Mouse (Mus musculus): ENCODE data around the gene Zfp51. TPM values are rescaled to one million over a fixed set of nuclear protein-coding genes. Genes with fewer than 3 reads are reported as not detected.
"Not testable (repeated sequence)": the region's sequence is repeated elsewhere in the genome, so short reads cannot be mapped to it uniquely, and the experiment has no call there.

The Zfp51 gene
- polyA plus RNA-seq, 1 experiment from 2014 or later = 17.0 TPM

- H3K4me3 ChIP-seq (ENCODE audit: low read length) = no peak overlapping the region; the same call in 1 of the 2 replicates
- H3K9ac ChIP-seq (ENCODE audit: low read depth, low read length) = no peak overlapping the region
- 9% methylated on average over 14 of the region's 14 CpGs for WGBS
- peak overlapping the region; percentile 77 for H3K27ac ChIP-seq (ENCODE audit: low read depth, low read length)
- H3K9me3 ChIP-seq (ENCODE audit: control insufficient read depth, low read length) = no peaks in the 10 kb centered on the region
- ATAC-seq (ENCODE audit: low FRiP score, low TSS enrichment) = peak; percentile 97
- H3K4me1 ChIP-seq (ENCODE audit: control insufficient read depth, insufficient read depth, low read length) = peaks cover 9% of the 10 kb centered on the region; the same call in 1 of the 2 replicates
- H3K27me3 ChIP-seq (ENCODE audit: control insufficient read depth, insufficient read depth, low read length) = no peaks in the 10 kb centered on the region
- no peaks in the 10 kb centered on the region for H3K36me3 ChIP-seq (ENCODE audit: control insufficient read depth, insufficient read depth, low read length)
- peak overlapping the region; percentile 11; the same call in 1 of the 2 replicates for H3K4me2 ChIP-seq (replicated peaks; ENCODE audit: low read depth, low read length)
Observed at GRCm38 (mm10) chr17:21473362-21474190, 23.4 kb downstream of the Zfp51 start.

- H3K4me2 ChIP-seq (replicated peaks; ENCODE audit: low read depth, low read length); H3K4me3 ChIP-seq (ENCODE audit: low read length); H3K9me3 ChIP-seq (ENCODE audit: control insufficient read depth, low read length); ATAC-seq (ENCODE audit: low FRiP score, low TSS enrichment); H3K27me3 ChIP-seq (ENCODE audit: control insufficient read depth, insufficient read depth, low read length); H3K27ac ChIP-seq (ENCODE audit: low read depth, low read length); H3K9ac ChIP-seq (ENCODE audit: low read depth, low read length); H3K36me3 ChIP-seq (ENCODE audit: control insufficient read depth, insufficient read depth, low read length); H3K4me1 ChIP-seq (ENCODE audit: control insufficient read depth, insufficient read depth, low read length): not testable (repeated sequence)
- 5% methylated on average over 8 of the region's 10 CpGs for WGBS
Observed at GRCm38 (mm10) chr17:21474729-21475128, 24.6 kb downstream of the Zfp51 start.

DNA sequence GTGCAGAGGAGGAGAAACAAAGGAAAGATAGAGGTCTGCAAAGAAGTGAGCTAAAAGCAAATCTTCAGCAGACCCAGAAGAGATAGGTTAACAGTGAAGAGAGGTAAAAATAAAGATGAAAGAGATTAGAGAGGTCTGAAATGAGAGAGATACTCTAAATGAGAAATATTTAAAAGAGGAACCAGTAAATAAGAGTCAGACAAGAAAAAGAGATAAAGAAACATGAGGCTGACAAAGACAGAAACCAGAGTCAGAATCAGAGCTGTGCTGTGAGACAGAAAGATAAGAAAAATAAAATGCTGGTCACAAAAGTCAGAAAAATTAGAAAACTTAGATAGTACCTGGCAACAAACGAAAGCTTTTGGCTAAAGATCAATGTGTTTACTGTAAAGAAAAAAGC is 25.1 kb downstream of the Zfp51 start:
- not testable (repeated sequence) for ATAC-seq (ENCODE audit: low FRiP score, low TSS enrichment); H3K4me3 ChIP-seq (ENCODE audit: low read length); H3K36me3 ChIP-seq (ENCODE audit: control insufficient read depth, insufficient read depth, low read length); H3K4me2 ChIP-seq (replicated peaks; ENCODE audit: low read depth, low read length); H3K27ac ChIP-seq (ENCODE audit: low read depth, low read length); H3K9me3 ChIP-seq (ENCODE audit: control insufficient read depth, low read length); H3K4me1 ChIP-seq (ENCODE audit: control insufficient read depth, insufficient read depth, low read length); H3K9ac ChIP-seq (ENCODE audit: low read depth, low read length); H3K27me3 ChIP-seq (ENCODE audit: control insufficient read depth, insufficient read depth, low read length)
- 93% methylated on average over 1 of the region's 1 CpGs for WGBS

DNA sequence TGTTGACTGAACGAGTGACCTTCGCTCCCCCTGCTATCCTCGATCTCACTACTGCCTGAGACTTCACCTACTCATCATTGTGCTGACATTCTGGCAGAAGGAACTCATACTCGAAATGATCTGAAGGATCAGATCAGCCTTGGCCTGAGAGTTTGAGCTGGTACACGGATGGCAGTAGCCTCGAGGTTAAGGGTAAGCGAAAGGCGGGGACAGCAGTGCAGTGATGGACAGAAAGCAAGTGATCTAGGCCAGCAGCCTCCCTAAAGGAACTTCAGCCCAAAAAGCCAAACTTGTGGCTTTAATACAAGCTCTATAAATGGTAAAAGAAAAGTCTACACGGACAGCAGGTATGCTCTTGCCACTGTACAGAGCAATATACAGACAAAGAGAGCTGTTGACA is 26.2 kb downstream of the Zfp51 start:
- H3K27ac ChIP-seq (ENCODE audit: low read depth, low read length); ATAC-seq (ENCODE audit: low FRiP score, low TSS enrichment); H3K4me3 ChIP-seq (ENCODE audit: low read length); H3K4me1 ChIP-seq (ENCODE audit: control insufficient read depth, insufficient read depth, low read length); H3K36me3 ChIP-seq (ENCODE audit: control insufficient read depth, insufficient read depth, low read length); H3K27me3 ChIP-seq (ENCODE audit: control insufficient read depth, insufficient read depth, low read length); H3K9ac ChIP-seq (ENCODE audit: low read depth, low read length); H3K9me3 ChIP-seq (ENCODE audit: control insufficient read depth, low read length); H3K4me2 ChIP-seq (replicated peaks; ENCODE audit: low read depth, low read length): not testable (repeated sequence)
- 80% methylated on average over 4 of the region's 9 CpGs for WGBS

DNA sequence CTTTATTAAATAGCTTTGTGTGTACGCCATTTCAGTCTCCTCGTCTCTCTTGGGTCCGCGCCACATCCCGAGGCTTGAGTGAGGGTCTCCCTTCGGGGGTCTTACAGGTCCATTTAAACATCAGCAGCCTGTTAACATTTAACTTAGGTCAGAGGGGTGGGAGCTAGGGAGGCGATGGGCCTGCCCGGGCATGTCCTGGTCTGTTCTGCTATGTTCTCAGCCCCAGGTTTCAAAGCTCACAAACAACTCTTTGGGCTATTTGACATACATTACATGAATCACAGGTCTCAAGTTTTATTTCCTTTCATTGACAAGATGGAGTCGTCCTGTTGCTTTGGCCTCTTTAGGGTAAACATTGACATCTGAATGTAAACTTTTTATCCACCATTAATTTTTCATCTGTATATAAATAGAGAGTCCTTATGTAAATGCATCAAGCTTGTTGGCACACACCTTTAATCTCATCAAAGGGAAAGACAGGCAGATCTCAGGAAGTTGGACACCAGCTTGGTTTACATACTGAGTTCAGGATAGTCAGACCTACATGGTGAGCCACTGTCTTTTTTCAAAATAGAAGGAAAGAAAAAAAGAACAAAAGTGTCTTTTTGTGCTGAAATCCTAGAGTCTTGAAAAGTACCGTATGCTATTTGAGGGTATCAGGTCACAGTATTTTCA is 28.1 kb downstream of the Zfp51 start:
- not testable (repeated sequence) for H3K27me3 ChIP-seq (ENCODE audit: control insufficient read depth, insufficient read depth, low read length); H3K4me2 ChIP-seq (replicated peaks; ENCODE audit: low read depth, low read length); H3K4me3 ChIP-seq (ENCODE audit: low read length); H3K4me1 ChIP-seq (ENCODE audit: control insufficient read depth, insufficient read depth, low read length); ATAC-seq (ENCODE audit: low FRiP score, low TSS enrichment); H3K36me3 ChIP-seq (ENCODE audit: control insufficient read depth, insufficient read depth, low read length); H3K27ac ChIP-seq (ENCODE audit: low read depth, low read length); H3K9ac ChIP-seq (ENCODE audit: low read depth, low read length); H3K9me3 ChIP-seq (ENCODE audit: control insufficient read depth, low read length)
- 60% methylated on average over 9 of the region's 10 CpGs for WGBS

DNA sequence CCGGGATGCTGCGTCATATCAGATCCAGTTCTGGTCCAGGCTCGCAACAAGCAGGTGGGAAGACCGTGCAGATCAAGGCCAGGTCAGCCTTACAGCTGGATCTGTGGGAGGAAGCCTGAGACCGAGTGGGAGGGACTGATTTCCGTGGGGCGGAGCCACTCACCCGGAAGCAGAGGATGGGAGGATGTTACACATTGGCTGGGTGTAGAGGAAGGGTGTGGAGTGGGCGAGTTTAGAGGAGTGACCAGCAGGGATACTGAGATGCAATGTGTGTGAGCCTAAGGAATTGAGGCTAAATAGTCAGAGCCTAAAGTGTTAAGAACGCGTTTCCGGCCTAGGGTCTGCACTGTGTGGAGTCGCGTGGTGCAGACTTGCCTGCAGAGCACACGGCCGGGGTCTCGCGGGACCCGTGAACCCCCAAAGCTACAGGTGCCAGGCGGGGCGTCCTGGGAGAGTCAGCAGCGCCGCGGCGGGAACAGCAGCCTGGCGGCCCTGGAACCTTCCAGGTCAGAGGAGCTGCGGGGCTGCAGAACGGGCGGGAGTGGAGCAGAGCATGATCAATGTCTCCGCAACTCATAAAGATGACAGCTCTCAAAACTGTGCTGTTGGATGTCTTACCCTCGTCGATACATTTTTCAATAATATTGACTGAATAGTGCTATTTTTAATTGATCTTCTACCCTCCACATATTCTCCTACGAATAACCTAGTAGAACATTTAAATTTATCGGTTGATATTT is 38.8 kb downstream of the Zfp51 start, which contains the start of gene Zfp53:
Zfp53 (plus strand) TSS at position 239 of the 740 bp plus-strand sequence.
- Histone ChIP-seq H3K36me3 (ENCODE audit: control insufficient read depth, insufficient read depth, low read length) (no peaks in the 10 kb centered on the region), H3K4me3 (ENCODE audit: low read length) (peak within 1 kb of the TSS; percentile 78), H3K4me1 (ENCODE audit: control insufficient read depth, insufficient read depth, low read length) (peaks cover 6% of the 10 kb centered on the region; the same call in 1 of the 2 replicates), H3K9ac (ENCODE audit: low read depth, low read length) (peak within 1 kb of the TSS; percentile 71), H3K4me2 (replicated peaks; ENCODE audit: low read depth, low read length) (peak within 1 kb of the TSS; percentile 60), H3K27me3 (ENCODE audit: control insufficient read depth, insufficient read depth, low read length) (no peaks in the 10 kb centered on the region), H3K9me3 (ENCODE audit: control insufficient read depth, low read length) (no peaks in the 10 kb centered on the region), H3K27ac (ENCODE audit: low read depth, low read length) (peak within 1 kb of the TSS; percentile 76)
- ATAC-seq (ENCODE audit: low FRiP score, low TSS enrichment) = peak; percentile 100
- WGBS = under 1% methylated on average over 34 of the region's 34 CpGs

GRCm38 (mm10) chr17:21489500-21490001 is 39.4 kb downstream of the Zfp51 start:
- Histone ChIP-seq H3K27ac (ENCODE audit: low read depth, low read length) (peak overlapping the region; percentile 76; the same call in 1 of the 2 replicates), H3K9ac (ENCODE audit: low read depth, low read length) (peak overlapping the region; percentile 71), H3K27me3 (ENCODE audit: control insufficient read depth, insufficient read depth, low read length) (no peaks in the 10 kb centered on the region), H3K4me2 (replicated peaks; ENCODE audit: low read depth, low read length) (peak overlapping the region; percentile 60), H3K4me1 (ENCODE audit: control insufficient read depth, insufficient read depth, low read length) (peaks cover 6% of the 10 kb centered on the region; the same call in 1 of the 2 replicates), H3K4me3 (ENCODE audit: low read length) (peak overlapping the region; percentile 78), H3K36me3 (ENCODE audit: control insufficient read depth, insufficient read depth, low read length) (no peaks in the 10 kb centered on the region), H3K9me3 (ENCODE audit: control insufficient read depth, low read length) (no peaks in the 10 kb centered on the region)
- no peak for ATAC-seq (ENCODE audit: low FRiP score, low TSS enrichment)
- WGBS = 19% methylated on average over 8 of the region's 8 CpGs

GRCm38 (mm10) chr17:21501365-21501764 is 51.2 kb downstream of the Zfp51 start:
- no peaks in the 10 kb centered on the region for H3K27me3 ChIP-seq (ENCODE audit: control insufficient read depth, insufficient read depth, low read length)
- peaks cover 9% of the 10 kb centered on the region; the same call in 1 of the 2 replicates for H3K36me3 ChIP-seq (ENCODE audit: control insufficient read depth, insufficient read depth, low read length)
- peaks cover 1% of the 10 kb centered on the region; the same call in 1 of the 2 replicates for H3K9me3 ChIP-seq (ENCODE audit: control insufficient read depth, low read length)
- 86% methylated on average over 1 of the region's 1 CpGs for WGBS
- no peak overlapping the region for H3K27ac ChIP-seq (ENCODE audit: low read depth, low read length)
- no peak overlapping the region for H3K9ac ChIP-seq (ENCODE audit: low read depth, low read length)
- H3K4me3 ChIP-seq (ENCODE audit: low read length) = no peak overlapping the region
- no peaks in the 10 kb centered on the region for H3K4me1 ChIP-seq (ENCODE audit: control insufficient read depth, insufficient read depth, low read length)
- ATAC-seq (ENCODE audit: low FRiP score, low TSS enrichment) = no peak
- no peak overlapping the region for H3K4me2 ChIP-seq (replicated peaks; ENCODE audit: low read depth, low read length)

Measured in kidney, embryonic 14.5 days (tissue).